Mouse (Mus musculus): ENCODE results near the gene Adam17. TPM values are rescaled to one million over a fixed set of nuclear protein-coding genes. Genes with fewer than 3 reads are reported as not detected.

Gene Adam17
- total and polyA plus RNA-seq, 2 experiments from 2014 or later, result 16.5 to 19.0 TPM

DNA sequence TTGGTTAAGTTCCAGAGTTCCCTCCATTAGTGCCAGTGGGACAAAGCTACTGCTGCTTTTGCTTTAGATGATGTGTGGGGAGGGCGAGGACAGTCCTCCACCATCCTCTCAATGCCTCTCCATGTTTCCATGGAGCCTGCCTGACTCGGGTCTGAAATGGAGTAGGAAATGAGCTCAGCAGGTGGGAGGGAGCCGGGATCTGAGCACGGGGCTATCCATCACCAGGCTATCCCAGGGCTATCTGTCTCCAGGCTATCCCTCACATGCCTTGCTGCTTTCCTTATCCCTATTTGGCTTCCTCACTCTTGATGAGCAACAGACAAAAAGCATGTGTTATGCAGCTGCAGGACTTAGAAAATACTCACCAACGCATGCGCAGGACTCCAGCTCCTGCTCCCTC is 41.7 kb downstream of the Adam17 start:
- Histone ChIP-seq H3K9me3 (replicated peaks; ENCODE audit: control insufficient read depth, low read length) (no peaks in the 10 kb centered on the region), H3K4me1 (ENCODE audit: control insufficient read depth, insufficient read depth) (0 out of 2 replicates have a peak, but pooled peaks cover 6% of the 10 kb centered on the region), H3K27ac (ENCODE audit: low read depth) (no peak overlapping the region), H3K4me3 (ENCODE audit: low read depth, low read length) (no peak overlapping the region), H3K4me2 (ENCODE audit: low read depth, low read length) (no peak overlapping the region), H3K27me3 (ENCODE audit: control insufficient read depth, insufficient read depth, low read length) (no peaks in the 10 kb centered on the region), H3K9ac (replicated peaks; ENCODE audit: low read depth, low read length) (no peak overlapping the region), H3K36me3 (replicated peaks; ENCODE audit: control insufficient read depth, insufficient read depth, low read length) (peaks cover 78% of the 10 kb centered on the region)
- 78% methylated on average over 6 of the region's 6 CpGs for WGBS
- DNase-seq (ENCODE audit: low spot score) (no peak), ATAC-seq (ENCODE audit: insufficient read depth, low read depth) (no peak)
- TF ChIP-seq CTCF (IDR thresholded peaks at IDR 0.05; ENCODE audit: low read depth), result no peak
- TF ChIP-seq EP300 (IDR thresholded peaks at IDR 0.05; ENCODE audit: low read depth), result no peak

DNA sequence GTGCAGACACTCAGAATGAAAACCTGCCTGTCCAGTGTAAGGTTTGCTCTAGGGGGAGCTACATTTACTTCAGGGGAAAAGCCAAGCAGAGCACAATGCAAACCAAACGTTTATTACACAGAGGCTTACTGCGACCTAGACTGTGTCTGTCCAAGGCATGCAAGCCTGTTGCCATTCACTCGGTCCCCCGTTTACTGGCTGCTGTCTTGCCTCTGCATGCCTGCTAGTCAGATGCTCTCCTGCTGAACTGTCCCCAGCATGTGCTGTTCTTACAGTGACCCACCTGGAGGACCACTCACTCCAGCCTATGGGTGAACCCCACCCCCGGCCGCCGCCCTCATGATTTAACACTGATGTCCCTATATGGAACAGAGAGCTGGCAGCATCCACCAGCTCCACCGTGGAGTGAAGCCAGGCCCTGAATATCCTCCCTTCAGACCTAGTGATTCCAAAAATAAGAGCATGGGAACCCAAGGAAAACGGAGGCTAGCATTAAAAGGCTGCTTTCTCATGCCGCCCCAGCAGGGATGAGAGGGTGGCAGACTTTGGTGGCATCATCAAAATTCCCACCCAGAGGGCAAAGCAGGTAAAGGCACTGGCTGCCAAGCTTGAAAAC is 42.4 kb downstream of the Adam17 start:
- Histone ChIP-seq H3K27me3 (ENCODE audit: control insufficient read depth, insufficient read depth, low read length) (no peaks in the 10 kb centered on the region), H3K9ac (replicated peaks; ENCODE audit: low read depth, low read length) (no peak overlapping the region), H3K9me3 (replicated peaks; ENCODE audit: control insufficient read depth, low read length) (no peaks in the 10 kb centered on the region), H3K4me2 (ENCODE audit: low read depth, low read length) (no peak overlapping the region), H3K4me3 (ENCODE audit: low read depth, low read length) (no peak overlapping the region), H3K27ac (ENCODE audit: low read depth) (peak overlapping the region; percentile 38), H3K36me3 (replicated peaks; ENCODE audit: control insufficient read depth, insufficient read depth, low read length) (peaks cover 75% of the 10 kb centered on the region), H3K4me1 (ENCODE audit: control insufficient read depth, insufficient read depth) (0 out of 2 replicates have a peak, but pooled peaks cover 6% of the 10 kb centered on the region)
- no peak for TF ChIP-seq EP300 (IDR thresholded peaks at IDR 0.05; ENCODE audit: low read depth)
- no peak for TF ChIP-seq CTCF (IDR thresholded peaks at IDR 0.05; ENCODE audit: low read depth)
- DNase-seq (ENCODE audit: low spot score), result peak; percentile 17
- peak; percentile 57 for ATAC-seq (ENCODE audit: insufficient read depth, low read depth)
- 59% methylated on average over 10 of the region's 10 CpGs for WGBS

- Histone ChIP-seq H3K4me2 (ENCODE audit: low read depth, low read length) (no peak overlapping the region), H3K27ac (ENCODE audit: low read depth) (no peak overlapping the region), H3K27me3 (ENCODE audit: control insufficient read depth, insufficient read depth, low read length) (no peaks in the 10 kb centered on the region), H3K4me1 (ENCODE audit: control insufficient read depth, insufficient read depth) (0 out of 2 replicates have a peak, but pooled peaks cover 6% of the 10 kb centered on the region), H3K9me3 (replicated peaks; ENCODE audit: control insufficient read depth, low read length) (no peaks in the 10 kb centered on the region), H3K36me3 (replicated peaks; ENCODE audit: control insufficient read depth, insufficient read depth, low read length) (peaks cover 75% of the 10 kb centered on the region), H3K4me3 (ENCODE audit: low read depth, low read length) (no peak overlapping the region), H3K9ac (replicated peaks; ENCODE audit: low read depth, low read length) (no peak overlapping the region)
- TF ChIP-seq EP300 (IDR thresholded peaks at IDR 0.05; ENCODE audit: low read depth), result no peak
- no peak for TF ChIP-seq CTCF (IDR thresholded peaks at IDR 0.05; ENCODE audit: low read depth)
- DNase-seq (ENCODE audit: low spot score) (no peak), ATAC-seq (ENCODE audit: insufficient read depth, low read depth) (no peak; the same call in 1 of the 2 replicates)
- WGBS, result 66% methylated on average over 9 of the region's 9 CpGs
Observed at GRCm38 (mm10) chr12:21329661-21330400, 43.6 kb downstream of the Adam17 start.

DNA sequence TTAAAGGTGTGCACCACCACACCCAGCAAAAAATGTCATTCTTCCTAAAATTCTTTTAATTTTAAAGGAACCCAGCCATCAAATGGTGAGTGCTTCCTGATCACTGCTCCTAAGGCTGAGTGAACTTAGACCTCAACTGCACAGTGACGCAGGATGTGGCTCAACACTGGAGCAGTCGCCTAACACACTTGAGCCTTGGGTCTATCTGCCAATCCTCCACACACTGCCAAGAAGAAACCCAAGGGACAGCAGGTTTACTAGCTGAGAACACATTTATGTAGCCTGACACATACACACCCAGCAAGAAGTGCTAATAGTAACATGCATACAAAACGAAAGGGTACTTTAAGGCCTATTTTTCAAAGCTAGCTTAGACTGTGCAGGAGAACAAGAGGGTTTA is 47.1 kb downstream of the Adam17 start:
- 0 out of 2 replicates have a peak, but pooled peaks cover under 1% of the 10 kb centered on the region for H3K4me1 ChIP-seq (ENCODE audit: control insufficient read depth, insufficient read depth)
- no peak overlapping the region for H3K4me3 ChIP-seq (ENCODE audit: low read depth, low read length)
- ATAC-seq (ENCODE audit: insufficient read depth, low read depth) (no peak), DNase-seq (ENCODE audit: low spot score) (no peak)
- H3K9me3 ChIP-seq (replicated peaks; ENCODE audit: control insufficient read depth, low read length), result no peaks in the 10 kb centered on the region
- H3K36me3 ChIP-seq (replicated peaks; ENCODE audit: control insufficient read depth, insufficient read depth, low read length), result peaks cover 77% of the 10 kb centered on the region
- H3K9ac ChIP-seq (replicated peaks; ENCODE audit: low read depth, low read length), result no peak overlapping the region
- H3K27ac ChIP-seq (ENCODE audit: low read depth), result no peak overlapping the region
- no peak overlapping the region for H3K4me2 ChIP-seq (ENCODE audit: low read depth, low read length)
- TF ChIP-seq EP300 (IDR thresholded peaks at IDR 0.05; ENCODE audit: low read depth) (no peak), CTCF (IDR thresholded peaks at IDR 0.05; ENCODE audit: low read depth) (no peak)
- 88% methylated on average over 3 of the region's 3 CpGs for WGBS
- no peaks in the 10 kb centered on the region for H3K27me3 ChIP-seq (ENCODE audit: control insufficient read depth, insufficient read depth, low read length)

DNA sequence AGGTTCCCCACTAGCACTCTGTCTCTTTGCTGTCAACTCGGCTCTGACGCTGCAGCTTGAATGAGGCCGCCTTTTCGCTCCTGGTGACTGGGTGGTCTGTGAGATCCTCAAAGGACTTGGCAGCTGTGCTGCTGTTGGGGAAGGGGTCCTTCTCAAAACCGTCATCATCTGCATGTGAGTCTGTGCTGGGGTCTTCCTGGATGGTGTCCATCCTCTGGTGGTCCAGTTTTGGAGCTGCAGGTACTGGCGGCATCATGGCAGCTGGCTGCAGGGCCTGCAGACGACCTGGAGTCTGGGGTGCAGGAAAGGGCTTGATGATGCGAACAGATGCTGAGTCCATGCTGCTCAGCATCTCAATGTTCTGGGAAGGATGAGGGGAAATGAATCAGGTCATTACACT is 48.2 kb downstream of the Adam17 start:
- no peak overlapping the region for H3K27ac ChIP-seq (ENCODE audit: low read depth)

More for the DNA sequence above, 48.2 kb downstream of the Adam17 start:
- Histone ChIP-seq H3K27me3 (ENCODE audit: control insufficient read depth, insufficient read depth, low read length) (no peaks in the 10 kb centered on the region), H3K4me1 (ENCODE audit: control insufficient read depth, insufficient read depth) (no peaks in the 10 kb centered on the region), H3K4me3 (ENCODE audit: low read depth, low read length) (no peak overlapping the region), H3K36me3 (replicated peaks; ENCODE audit: control insufficient read depth, insufficient read depth, low read length) (peaks cover 69% of the 10 kb centered on the region), H3K9ac (replicated peaks; ENCODE audit: low read depth, low read length) (no peak overlapping the region), H3K4me2 (ENCODE audit: low read depth, low read length) (no peak overlapping the region), H3K9me3 (replicated peaks; ENCODE audit: control insufficient read depth, low read length) (no peaks in the 10 kb centered on the region)
- no peak for ATAC-seq (ENCODE audit: insufficient read depth, low read depth)
- DNase-seq (ENCODE audit: low spot score), result no peak
- 84% methylated on average over 8 of the region's 8 CpGs for WGBS
- TF ChIP-seq CTCF (IDR thresholded peaks at IDR 0.05; ENCODE audit: low read depth), result no peak
